ENCODE assay signal across 11 mouse cellular contexts in the genomic region with DNA sequence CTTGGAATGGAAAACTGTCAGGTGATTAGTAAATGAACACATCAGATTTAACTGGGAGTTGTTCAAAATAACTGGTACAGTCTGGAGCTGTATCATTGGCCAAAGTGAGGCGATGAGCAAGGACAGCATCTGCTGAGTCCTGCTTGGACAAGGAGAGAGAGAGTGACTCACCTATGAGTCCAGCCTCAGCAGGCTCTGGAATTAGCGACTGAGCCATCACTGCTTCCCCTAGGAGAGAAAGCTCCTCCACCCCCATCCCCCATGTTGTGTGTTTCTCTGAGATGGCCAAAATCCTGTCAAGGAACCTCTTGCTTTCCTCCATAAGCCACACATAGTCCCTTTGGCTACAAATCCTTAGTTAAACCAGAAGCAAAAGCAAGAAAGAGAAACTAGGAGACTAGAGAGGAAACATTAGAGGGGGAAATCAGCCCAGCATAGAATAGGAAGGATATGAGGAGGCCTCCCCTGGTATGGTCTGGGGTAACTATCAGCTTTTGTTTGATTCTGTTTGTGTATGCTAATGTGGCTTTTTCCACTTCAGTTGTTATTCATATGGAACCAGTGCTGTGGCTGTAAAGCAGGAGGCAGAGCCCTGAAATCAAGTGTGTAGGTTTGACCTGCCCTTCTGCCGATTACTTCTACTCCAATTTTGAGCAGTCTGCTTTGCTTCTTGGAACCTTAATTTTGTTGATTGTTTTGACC.
DNase-seq lines count a peak whose midpoint lies in the region; ATAC-seq lines count a peak whose summit lies in the region.
"Had no signal": no experiment of that assay in that cellular context is flagged by ENCODE, and none has a peak within 500 bp of the region (broad histone marks: within the 10 kb centered on the region; RNA-seq: fewer than 3 reads in every experiment).

No protein-coding gene starts in this region.

- H3K36me3 ChIP-seq in heart, embryonic 16.5 days (ENCODE audit: control insufficient read depth, insufficient read depth): no peaks in the 10 kb centered on the region

- no peak for ATAC-seq in heart, embryonic 16.5 days (replicated peaks; ENCODE audit: extremely low read depth, insufficient read depth, low FRiP score)

- H3K4me3 ChIP-seq in heart, embryonic 16.5 days (ENCODE audit: low read length): no peak overlapping the region

- H3K9ac ChIP-seq in heart, embryonic 16.5 days (ENCODE audit: low read length): no peak overlapping the region

- no peaks in the 10 kb centered on the region for H3K27me3 ChIP-seq in heart, embryonic 16.5 days (ENCODE audit: control insufficient read depth, insufficient read depth, low read length)

- WGBS in heart, embryonic 16.5 days: 68% methylated on average over 3 of the region's 3 CpGs

- no peaks in the 10 kb centered on the region for H3K9me3 ChIP-seq in heart, embryonic 16.5 days (replicated peaks; ENCODE audit: control insufficient read depth, low read length)

- peak; percentile 30 for DNase-seq in adrenal gland, postnatal 14 days
- DNase-seq in adrenal gland, postnatal 10 days: no peak
- DNase-seq in heart, postnatal 4 days: no peak
- peak; percentile 22 for DNase-seq in MN1 (ENCODE audit: low spot score)
- peak; percentile 81 to 87 for DNase-seq in cerebellum, postnatal 10 days
- DNase-seq in spleen, postnatal 36 days (ENCODE audit: low spot score in 2 of 2): no peak
- no peak for DNase-seq in thymus, postnatal 14 days
- DNase-seq: kidney, adult 2 months; lung, postnatal 10 days; right cerebral cortex, postnatal 14 days had no signal

- peak overlapping the region; percentile 77 for H3K27ac ChIP-seq in heart, embryonic 16.5 days (ENCODE audit: low read length)

- no peak overlapping the region for H3K4me2 ChIP-seq in heart, embryonic 16.5 days (ENCODE audit: low read depth, low read length)

- peaks cover 32% of the 10 kb centered on the region for H3K4me1 ChIP-seq in heart, embryonic 16.5 days (ENCODE audit: control insufficient read depth, insufficient read depth, low read length)

Comparison
In these comparisons a context has a peak if more than half of its experiments do, and no peak if none do; other contexts are left out.
1. DNase-seq: peak in adrenal gland, postnatal 14 days (single experiment), MN1 (single experiment) and cerebellum, postnatal 10 days (2 of 2); none in adrenal gland, postnatal 10 days (single experiment), heart, postnatal 4 days (single experiment), spleen, postnatal 36 days (0 of 2) and thymus, postnatal 14 days (single experiment).